Comparison of ENCODE assay signal across 9 mouse cellular contexts in the genomic region with DNA sequence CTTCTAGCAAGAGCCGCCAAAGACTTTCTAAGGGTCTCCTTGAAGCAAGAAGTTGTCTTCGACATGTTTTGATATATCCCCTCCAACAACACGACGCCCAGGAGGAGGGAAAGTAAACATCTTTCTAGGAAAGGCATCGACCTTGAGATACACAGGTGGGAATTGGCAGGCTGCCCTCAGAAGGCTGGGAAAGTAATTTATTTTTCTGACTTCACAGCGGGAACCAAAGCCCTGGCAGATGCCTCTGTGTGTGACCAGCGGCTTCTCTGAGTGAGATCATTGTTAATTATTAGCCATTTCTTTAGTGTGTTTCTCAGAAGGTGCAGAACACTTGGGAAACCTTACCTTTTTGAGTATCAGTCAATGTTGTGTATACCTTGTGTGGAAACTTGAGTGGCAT.
DNase-seq lines count a peak whose midpoint lies in the region; ATAC-seq and TF ChIP-seq lines count a peak whose summit lies in the region.
"Had no signal": no experiment of that assay in that cellular context is flagged by ENCODE, and none has a peak within 500 bp of the region (broad histone marks: within the 10 kb centered on the region; RNA-seq: fewer than 3 reads in every experiment).

No protein-coding gene starts in this region.

- no peak for ATAC-seq in midbrain, postnatal 0 days (ENCODE audit: low FRiP score)
- no peak for ATAC-seq in midbrain, embryonic 13.5 days
- ATAC-seq in stomach, postnatal 0 days (ENCODE audit: low FRiP score, low TSS enrichment): peak; percentile 51; the same call in 1 of the 2 replicates

- TF ChIP-seq EP300 in stomach, postnatal 0 days (optimal IDR thresholded peaks at IDR 0.05): no peak

- no peaks in the 10 kb centered on the region for H3K27me3 ChIP-seq in midbrain, postnatal 0 days (ENCODE audit: insufficient read depth, low read length)
- H3K27me3 ChIP-seq in midbrain, embryonic 13.5 days: no peaks in the 10 kb centered on the region
- H3K27me3 ChIP-seq in stomach, postnatal 0 days (ENCODE audit: control insufficient read depth, insufficient read depth, low read length): no peaks in the 10 kb centered on the region

- WGBS in midbrain, postnatal 0 days: 76% methylated on average over 7 of the region's 7 CpGs
- WGBS in midbrain, embryonic 13.5 days: 74% methylated on average over 7 of the region's 7 CpGs
- WGBS in stomach, postnatal 0 days: 27% methylated on average over 7 of the region's 7 CpGs

- peaks cover 27% of the 10 kb centered on the region for H3K36me3 ChIP-seq in midbrain, postnatal 0 days (ENCODE audit: insufficient read depth, low read length)
- peaks cover 45% of the 10 kb centered on the region for H3K36me3 ChIP-seq in midbrain, embryonic 13.5 days
- H3K36me3 ChIP-seq in stomach, postnatal 0 days (ENCODE audit: control insufficient read depth, insufficient read depth, low read length): no peaks in the 10 kb centered on the region

- H3K4me3 ChIP-seq in midbrain, postnatal 0 days (ENCODE audit: low read depth, low read length): no peak overlapping the region
- H3K4me3 ChIP-seq in midbrain, embryonic 13.5 days (replicated peaks): no peak overlapping the region
- H3K4me3 ChIP-seq in stomach, postnatal 0 days (ENCODE audit: low read depth, low read length): no peak overlapping the region

- DNase-seq in midbrain, postnatal 0 days (ENCODE audit: low spot score): peak; percentile 55
- peak; percentile 83 to 84 for DNase-seq in cerebellum, postnatal 10 days
- peak; percentile 58 to 77 for DNase-seq in kidney, adult 8-10 months
- DNase-seq in stomach, postnatal 0 days (ENCODE audit: low spot score): peak; percentile 57
- no peak for DNase-seq in thymus, postnatal 25 days
- no peak for DNase-seq in B cell, adult 2 months
- DNase-seq: right cerebral cortex, postnatal 25 days had no signal

- no peaks in the 10 kb centered on the region for H3K4me1 ChIP-seq in midbrain, postnatal 0 days (ENCODE audit: insufficient read depth, low read length)
- no peaks in the 10 kb centered on the region for H3K4me1 ChIP-seq in midbrain, embryonic 13.5 days (replicated peaks)
- no peaks in the 10 kb centered on the region for H3K4me1 ChIP-seq in stomach, postnatal 0 days (replicated peaks; ENCODE audit: control insufficient read depth, insufficient read depth)

- no peak overlapping the region for H3K4me2 ChIP-seq in midbrain, postnatal 0 days (ENCODE audit: low read depth, low read length, poor library complexity, severe bottlenecking)
- H3K4me2 ChIP-seq in midbrain, embryonic 13.5 days (replicated peaks): no peak overlapping the region
- H3K4me2 ChIP-seq in stomach, postnatal 0 days (replicated peaks; ENCODE audit: low read depth): no peak overlapping the region
- H3K4me2 ChIP-seq: liver, embryonic 11.5 days had no signal

- no peaks in the 10 kb centered on the region for H3K9me3 ChIP-seq in midbrain, postnatal 0 days (ENCODE audit: low read length)
- H3K9me3 ChIP-seq in midbrain, embryonic 13.5 days: peaks cover 4% of the 10 kb centered on the region; the same call in 1 of the 2 replicates
- no peaks in the 10 kb centered on the region for H3K9me3 ChIP-seq in stomach, postnatal 0 days (ENCODE audit: control insufficient read depth, low read length)

- TF ChIP-seq CTCF in midbrain, postnatal 0 days (IDR thresholded peaks at IDR 0.05): no peak
- TF ChIP-seq CTCF in stomach, postnatal 0 days (IDR thresholded peaks at IDR 0.05; ENCODE audit: low read depth): no peak

- H3K27ac ChIP-seq in midbrain, postnatal 0 days (ENCODE audit: low read depth, low read length): no peak overlapping the region
- no peak overlapping the region for H3K27ac ChIP-seq in midbrain, embryonic 13.5 days
- no peak overlapping the region for H3K27ac ChIP-seq in stomach, postnatal 0 days (replicated peaks)

- H3K9ac ChIP-seq in midbrain, postnatal 0 days (replicated peaks; ENCODE audit: low read length, poor library complexity, severe bottlenecking): no peak overlapping the region
- H3K9ac ChIP-seq in midbrain, embryonic 13.5 days (replicated peaks): no peak overlapping the region
- H3K9ac ChIP-seq in stomach, postnatal 0 days (ENCODE audit: low read length): no peak overlapping the region

Comparison
In these comparisons a context has a peak if more than half of its experiments do, and no peak if none do; other contexts are left out.
1. DNase-seq: peak in midbrain, postnatal 0 days (single experiment), cerebellum, postnatal 10 days (2 of 2), kidney, adult 8-10 months (2 of 2) and stomach, postnatal 0 days (single experiment); none in thymus, postnatal 25 days (single experiment) and B cell, adult 2 months (0 of 2).